Mouse (Mus musculus) stomach, postnatal 0 days (tissue): ENCODE data around the gene Sbpl.

Experiments used
- CTCF ChIP-seq: IDR thresholded peaks from 2 replicates; pipeline ENCODE4 v1.5.1; 2016; ENCODE audit warnings: antibody characterized with exemption, low read depth, mild to moderate bottlenecking, moderate library complexity
- EP300 ChIP-seq: optimal IDR thresholded peaks from 2 replicates; pipeline ENCODE3; 2016; ENCODE audit warnings: antibody characterized with exemption

GRCm38 (mm10) chr17:23976665-23977064 is 21.6 kb upstream of the Sbpl start:
- no peak for TF ChIP-seq EP300
- no peak for TF ChIP-seq CTCF
